Mouse (Mus musculus) myocyte (in vitro differentiated cells): ENCODE results near the gene Hsd11b1. TPM values are rescaled to one million over a fixed set of nuclear protein-coding genes. Genes with fewer than 3 reads are reported as not detected.

Experiments used
- H3K27me3 ChIP-seq: one replicate; pipeline ENCODE4 v1.6.1; 2011; ENCODE audit not compliant: control insufficient read depth, insufficient read depth, insufficient read length
- H3K36me3 ChIP-seq: one replicate; pipeline ENCODE4 v1.6.1; 2011; ENCODE audit not compliant: control insufficient read depth, insufficient read depth
- H3K4me2 ChIP-seq: one replicate; pipeline ENCODE4 v1.6.1; 2011; ENCODE audit warnings: low read depth, control low read depth
- H3K4me3 ChIP-seq: one replicate; pipeline ENCODE4 v1.5.1; 2011; ENCODE audit warnings: mild to moderate bottlenecking, control low read depth, moderate library complexity
- H3K79me2 ChIP-seq: one replicate; pipeline ENCODE4 v1.6.1; 2011; ENCODE audit not compliant: control insufficient read depth, insufficient read depth
- H3ac ChIP-seq: one replicate; pipeline ENCODE4 v1.6.1; 2011; ENCODE audit not compliant: control insufficient read depth, insufficient read length
- CEBPB ChIP-seq: IDR thresholded peaks from 2 replicates; pipeline ENCODE4 v1.6.1; 2011; ENCODE audit warnings: mild to moderate bottlenecking, moderate library complexity; ENCODE audit not compliant: poor library complexity, insufficient read depth, severe bottlenecking
- E2F4 ChIP-seq: IDR thresholded peaks from one replicate; pipeline ENCODE4 v1.6.1; 2011; ENCODE audit warnings: mild to moderate bottlenecking, control low read depth, moderate library complexity; ENCODE audit not compliant: insufficient read depth
- MAX ChIP-seq: IDR thresholded peaks from one replicate; pipeline ENCODE4 v1.6.1; 2011; ENCODE audit warnings: low read depth, mild to moderate bottlenecking, control low read depth
- MYOD1 ChIP-seq, 3 experiments: IDR thresholded peaks; one replicate each; pipeline ENCODE4 v1.6.1; 2011; ENCODE audit warnings: control low read depth in 2 of 3, low read depth in 2 of 3, mild to moderate bottlenecking in 2 of 3, moderate library complexity in 1 of 3; ENCODE audit not compliant: insufficient read length in 2 of 3, control insufficient read depth in 1 of 3
- MYOG ChIP-seq, 3 experiments: IDR thresholded peaks; one replicate each; pipeline ENCODE4 v1.6.1; 2011; ENCODE audit warnings: control low read depth in 2 of 3, low read depth in 2 of 3, mild to moderate bottlenecking in 2 of 3; ENCODE audit not compliant: insufficient read length in 2 of 3, control insufficient read depth in 1 of 3, insufficient read depth in 1 of 3
- POLR2A ChIP-seq: IDR thresholded peaks from one replicate; pipeline ENCODE4 v1.6.1; 2011; ENCODE audit warnings: low read depth, mild to moderate bottlenecking, control low read depth, moderate library complexity; ENCODE audit not compliant: insufficient read length
- POLR2AphosphoS2 ChIP-seq: IDR thresholded peaks from one replicate; pipeline ENCODE4 v1.6.1; 2011; ENCODE audit warnings: low read depth, control low read depth; ENCODE audit not compliant: insufficient read length
- REST ChIP-seq: IDR thresholded peaks from one replicate; pipeline ENCODE4 v1.6.1; 2011; ENCODE audit warnings: mild to moderate bottlenecking, control low read depth, moderate library complexity; ENCODE audit not compliant: insufficient read depth, insufficient read length
- SRF ChIP-seq: IDR thresholded peaks from one replicate; pipeline ENCODE4 v1.6.1; 2011; ENCODE audit warnings: low read depth; ENCODE audit not compliant: control insufficient read depth, insufficient read length
- TCF12 ChIP-seq: IDR thresholded peaks from one replicate; pipeline ENCODE4 v1.6.1; 2011; ENCODE audit warnings: mild to moderate bottlenecking, control low read depth; ENCODE audit not compliant: poor library complexity, insufficient read depth, severe bottlenecking
- TCF3 ChIP-seq: IDR thresholded peaks from one replicate; pipeline ENCODE4 v1.6.1; 2011; ENCODE audit warnings: low read depth, control low read depth; ENCODE audit not compliant: insufficient read length
- USF1 ChIP-seq: IDR thresholded peaks from one replicate; pipeline ENCODE4 v1.6.1; 2011; ENCODE audit warnings: low read depth, mild to moderate bottlenecking, control low read depth, moderate library complexity
- polyA plus RNA-seq: library from polyadenylated mRNA; unstranded; fragments of >200 nt; fragmentation: generic; extraction: Trizol; gene quantifications from one replicate; pipeline ENCODE4 v1.2.1, GENCODE M21; 2012; ENCODE audit warnings: missing spikeins

Gene Hsd11b1
- polyA plus RNA-seq, 1 experiment, result 2.7 TPM

DNA sequence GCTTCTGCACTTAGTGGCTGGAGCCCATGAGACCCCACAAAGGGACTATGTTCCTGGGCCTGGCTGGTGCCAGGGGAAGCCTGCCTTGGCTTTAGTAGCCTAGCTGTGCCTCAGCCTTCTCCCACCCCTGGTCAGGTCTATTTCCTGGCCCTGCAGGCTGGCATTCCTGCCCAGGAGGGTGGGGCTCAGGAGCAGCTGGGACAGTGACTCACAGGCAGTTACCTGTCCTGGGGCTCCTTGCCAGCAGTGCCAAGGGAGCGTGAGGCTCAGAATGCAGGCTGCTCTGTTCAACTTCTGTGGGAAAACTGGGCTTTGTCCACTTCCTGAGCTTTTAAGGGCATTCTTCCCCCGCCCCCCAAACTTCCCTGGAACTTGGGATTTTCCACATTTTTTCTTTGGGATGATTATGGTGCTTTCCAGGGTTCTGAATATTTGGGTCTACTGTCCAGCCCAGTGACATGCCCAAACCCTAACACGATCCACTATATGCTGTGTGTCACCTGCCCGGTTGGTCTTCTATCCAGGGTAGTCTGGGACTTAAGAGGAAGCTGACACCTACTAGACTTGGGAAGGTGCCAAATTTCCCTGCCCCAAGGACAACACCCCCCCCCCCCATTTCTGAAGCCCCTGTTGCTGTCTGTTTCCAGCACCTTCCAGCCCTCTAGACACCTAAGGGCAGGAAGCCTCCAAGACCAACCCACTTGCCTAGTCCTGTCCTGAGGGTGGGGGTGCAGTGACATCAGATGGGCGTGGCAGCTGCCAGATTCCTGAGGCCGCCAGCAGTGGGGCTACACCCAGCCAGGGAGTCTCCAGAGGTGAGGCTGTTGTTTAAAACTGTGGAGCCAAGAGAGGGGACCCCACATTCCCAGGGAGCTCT, 37.6 kb upstream of the Hsd11b1 start:
- H3K27me3 ChIP-seq, result no peaks in the 10 kb centered on the region
- no peaks in the 10 kb centered on the region for H3K36me3 ChIP-seq
- peak in 1 of 3 experiments; percentile 62 for TF ChIP-seq MYOD1 (IDR thresholded peaks at IDR 0.05; ENCODE audit: control insufficient read depth in 1 of 3, insufficient read length in 2 of 3, low read depth in 2 of 3)
- TF ChIP-seq MYOG (IDR thresholded peaks at IDR 0.05; ENCODE audit: control insufficient read depth in 1 of 3, insufficient read depth in 1 of 3, insufficient read length in 2 of 3, low read depth in 2 of 3), result peak in 1 of 3 experiments; percentile 82
- no peak for TF ChIP-seq POLR2AphosphoS2
- no peak overlapping the region for H3ac ChIP-seq
- H3K79me2 ChIP-seq, result no peaks in the 10 kb centered on the region
- no peak overlapping the region for H3K4me3 ChIP-seq
- H3K4me2 ChIP-seq, result peak overlapping the region; percentile 56

DNA sequence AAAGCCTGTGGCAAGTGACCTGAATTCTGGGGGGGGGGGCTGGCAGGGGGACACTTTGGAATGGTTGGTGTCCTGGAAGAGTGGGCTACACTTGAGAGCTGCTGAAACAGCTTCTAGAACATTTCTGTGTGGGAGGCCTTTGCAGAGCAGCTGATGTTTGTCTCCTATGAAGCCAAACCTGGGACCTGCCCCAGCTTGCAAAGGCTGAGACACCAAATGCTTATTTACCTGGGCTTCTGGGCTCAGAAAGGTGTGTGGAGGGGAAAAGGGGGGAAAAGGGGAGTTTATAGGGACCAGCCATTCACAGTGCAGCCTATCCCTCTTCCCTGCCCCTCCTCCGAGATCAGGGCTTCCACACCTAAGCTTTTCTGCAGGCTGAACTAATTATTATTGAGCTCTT, 36.1 kb upstream of the Hsd11b1 start:
- Histone ChIP-seq H3K4me2 (no peak overlapping the region), H3K4me3 (no peak overlapping the region), H3ac (no peak overlapping the region), H3K27me3 (no peaks in the 10 kb centered on the region), H3K79me2 (no peaks in the 10 kb centered on the region), H3K36me3 (no peaks in the 10 kb centered on the region)
- TF ChIP-seq POLR2A (no peak), MYOD1 (IDR thresholded peaks at IDR 0.05; ENCODE audit: control insufficient read depth in 1 of 3, insufficient read length in 2 of 3, low read depth in 2 of 3) (no peak), SRF (no peak), TCF12 (no peak), REST (no peak), MYOG (IDR thresholded peaks at IDR 0.05; ENCODE audit: control insufficient read depth in 1 of 3, insufficient read depth in 1 of 3, insufficient read length in 2 of 3, low read depth in 2 of 3) (no peak), CEBPB (no peak), MAX (no peak)

GRCm38 (mm10) chr1:193298141-193298765, 34.4 kb upstream of the Hsd11b1 start:
- H3K27me3 ChIP-seq, result no peaks in the 10 kb centered on the region
- H3K4me3 ChIP-seq, result no peak overlapping the region
- no peak overlapping the region for H3ac ChIP-seq
- TF ChIP-seq SRF (no peak), MAX (no peak), POLR2AphosphoS2 (no peak), POLR2A (no peak), MYOG (IDR thresholded peaks at IDR 0.05; ENCODE audit: control insufficient read depth in 1 of 3, insufficient read depth in 1 of 3, insufficient read length in 2 of 3, low read depth in 2 of 3) (no peak), USF1 (no peak), MYOD1 (IDR thresholded peaks at IDR 0.05; ENCODE audit: control insufficient read depth in 1 of 3, insufficient read length in 2 of 3, low read depth in 2 of 3) (peak in 1 of 3 experiments; percentile 40)
- H3K4me2 ChIP-seq, result peak overlapping the region; percentile 56
- no peaks in the 10 kb centered on the region for H3K79me2 ChIP-seq
- H3K36me3 ChIP-seq, result no peaks in the 10 kb centered on the region

GRCm38 (mm10) chr1:193295920-193296319, 32.0 kb upstream of the Hsd11b1 start:
- H3K79me2 ChIP-seq, result no peaks in the 10 kb centered on the region
- no peaks in the 10 kb centered on the region for H3K27me3 ChIP-seq
- no peak overlapping the region for H3ac ChIP-seq

DNA sequence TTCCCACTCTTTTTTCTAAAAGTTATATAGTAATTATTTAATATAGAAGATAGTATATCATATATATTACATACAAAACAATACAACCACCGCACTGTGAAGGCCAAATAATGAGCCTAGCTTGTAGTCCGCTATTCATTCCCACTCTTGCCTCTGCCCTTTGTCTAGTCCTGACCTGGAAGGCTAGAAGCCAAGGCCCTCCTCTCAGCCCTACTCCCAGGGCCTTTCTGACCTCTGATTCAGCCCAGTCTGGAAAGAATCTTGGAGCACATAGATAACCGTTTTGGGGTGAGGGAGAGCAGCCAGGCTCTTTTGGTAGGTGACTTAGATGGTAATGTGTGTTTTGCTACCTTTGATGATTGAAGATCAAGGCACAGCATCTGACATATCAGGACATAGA, 30.1 kb upstream of the Hsd11b1 start:
- Histone ChIP-seq H3K4me3 (no peak overlapping the region), H3K27me3 (no peaks in the 10 kb centered on the region), H3K4me2 (no peak overlapping the region), H3K79me2 (no peaks in the 10 kb centered on the region), H3ac (no peak overlapping the region), H3K36me3 (no peaks in the 10 kb centered on the region)
- TF ChIP-seq MYOG (IDR thresholded peaks at IDR 0.05; ENCODE audit: control insufficient read depth in 1 of 3, insufficient read depth in 1 of 3, insufficient read length in 2 of 3, low read depth in 2 of 3), result no peak
- no peak for TF ChIP-seq MAX
- TF ChIP-seq SRF, result no peak
- TF ChIP-seq REST, result no peak
- no peak for TF ChIP-seq POLR2AphosphoS2
- TF ChIP-seq TCF12, result no peak
- no peak for TF ChIP-seq CEBPB
- TF ChIP-seq E2F4, result no peak
- no peak for TF ChIP-seq USF1
- TF ChIP-seq MYOD1 (IDR thresholded peaks at IDR 0.05; ENCODE audit: control insufficient read depth in 1 of 3, insufficient read length in 2 of 3, low read depth in 2 of 3), result no peak
- TF ChIP-seq TCF3, result no peak
- TF ChIP-seq POLR2A, result no peak

More at GRCm38 (mm10) chr1:193295920-193296319, 32.0 kb upstream of the Hsd11b1 start:
- Histone ChIP-seq H3K4me3 (no peak overlapping the region), H3K36me3 (no peaks in the 10 kb centered on the region), H3K4me2 (no peak overlapping the region)
- TF ChIP-seq POLR2A, result no peak
- no peak for TF ChIP-seq USF1
- no peak for TF ChIP-seq MYOD1 (IDR thresholded peaks at IDR 0.05; ENCODE audit: control insufficient read depth in 1 of 3, insufficient read length in 2 of 3, low read depth in 2 of 3)
- TF ChIP-seq POLR2AphosphoS2, result no peak
- no peak for TF ChIP-seq CEBPB
- no peak for TF ChIP-seq MYOG (IDR thresholded peaks at IDR 0.05; ENCODE audit: control insufficient read depth in 1 of 3, insufficient read depth in 1 of 3, insufficient read length in 2 of 3, low read depth in 2 of 3)
- TF ChIP-seq E2F4, result no peak
- TF ChIP-seq TCF12, result no peak
- TF ChIP-seq REST, result no peak
- TF ChIP-seq MAX, result no peak
- TF ChIP-seq TCF3, result no peak
